Mouse (Mus musculus) ES-E14 (cell line): ENCODE measurements around the gene Necab2. TPM values are rescaled to one million over a fixed set of nuclear protein-coding genes. Genes with fewer than 3 reads are reported as not detected.

Experiments used
- DNase-seq: peaks from one replicate; pipeline ENCODE4 v3.0.0-alpha.2; 2013; ENCODE audit warnings: low read depth, low spot score
- H3K27ac ChIP-seq: 2 replicates; pipeline ENCODE4 v1.5.1; 2012; ENCODE audit warnings: low read depth, mild to moderate bottlenecking, low read length, moderate library complexity, mixed read lengths; ENCODE audit not compliant: poor library complexity, insufficient read depth, severe bottlenecking
- H3K36me3 ChIP-seq: 2 replicates; pipeline ENCODE4 v1.6.1; 2012; ENCODE audit warnings: mild to moderate bottlenecking, low read length, moderate library complexity, mixed read lengths; ENCODE audit not compliant: control insufficient read depth, poor library complexity, insufficient read depth, severe bottlenecking
- H3K4me1 ChIP-seq, 2 experiments: fragments of 150-350 bp in 1 of 2; sonication (generic) in 1 of 2; 2 replicates each; pipeline ENCODE4 v1.6.1; 2012; ENCODE audit warnings: low read length in 2 of 2, mild to moderate bottlenecking in 1 of 2, mixed read lengths in 1 of 2; ENCODE audit not compliant: control insufficient read depth in 2 of 2, insufficient read depth in 2 of 2, poor library complexity in 1 of 2
- H3K4me3 ChIP-seq, 2 experiments: fragments of 150-350 bp in 1 of 2; sonication (generic) in 1 of 2; 2 replicates each; pipeline ENCODE4 v1.5.1; 2012; ENCODE audit warnings: low read length in 2 of 2, low read depth in 1 of 2, mild to moderate bottlenecking in 1 of 2, mixed read lengths in 1 of 2; ENCODE audit not compliant: insufficient read depth in 1 of 2, poor library complexity in 1 of 2, severe bottlenecking in 1 of 2
- H3K9ac ChIP-seq: 2 replicates; pipeline ENCODE4 v1.6.1; 2012; ENCODE audit warnings: low read depth, mild to moderate bottlenecking, low read length, mixed read lengths; ENCODE audit not compliant: poor library complexity, insufficient read depth, severe bottlenecking
- H3K9me3 ChIP-seq: fragments of 150-350 bp; sonication (generic); 2 replicates; pipeline ENCODE4 v1.6.1; 2012; ENCODE audit warnings: low read depth, mild to moderate bottlenecking, low read length; ENCODE audit not compliant: control insufficient read depth, insufficient read depth
- CHD2 ChIP-seq: IDR thresholded peaks from 2 replicates; pipeline ENCODE4 v1.6.1; 2014; ENCODE audit warnings: mild to moderate bottlenecking, low read depth, low read length, inconsistent platforms
- HCFC1 ChIP-seq: IDR thresholded peaks from 2 replicates; pipeline ENCODE4 v1.6.1; 2012; ENCODE audit warnings: low read length, inconsistent platforms, borderline replicate concordance; ENCODE audit not compliant: insufficient read depth
- MAFK ChIP-seq: IDR thresholded peaks from 2 replicates; pipeline ENCODE4 v1.6.1; 2014; ENCODE audit warnings: mild to moderate bottlenecking, low read depth, low read length, inconsistent platforms; ENCODE audit not compliant: insufficient read depth
- ZC3H11A ChIP-seq: IDR thresholded peaks from 2 replicates; pipeline ENCODE4 v1.6.1; 2012; ENCODE audit warnings: low read depth, mild to moderate bottlenecking, inconsistent platforms, low read length, borderline replicate concordance
- ZNF384 ChIP-seq: IDR thresholded peaks from 2 replicates; pipeline ENCODE4 v1.6.1; 2012; ENCODE audit warnings: low read depth, low read length, inconsistent platforms
- in situ Hi-C, 2 experiments: fragments of 600-800 bp; cut with MboI; formaldehyde crosslinking; loops; one replicate each; pipeline ENCODE4 v1.15.1; 2025; ENCODE audit warnings: low sequenced_read_pairs in 2 of 2, inconsistent platforms in 1 of 2; ENCODE audit not compliant: unreplicated experiment in 2 of 2
- total RNA-seq: library from RNA; depleted of rRNA; stranded (reverse); fragments of 300-350 nt; gene quantifications from 2 replicates; pipeline ENCODE4 v1.2.3, GENCODE M21; 2012

Necab2 gene
- total RNA-seq, 1 experiment, result 8.5 TPM

DNA sequence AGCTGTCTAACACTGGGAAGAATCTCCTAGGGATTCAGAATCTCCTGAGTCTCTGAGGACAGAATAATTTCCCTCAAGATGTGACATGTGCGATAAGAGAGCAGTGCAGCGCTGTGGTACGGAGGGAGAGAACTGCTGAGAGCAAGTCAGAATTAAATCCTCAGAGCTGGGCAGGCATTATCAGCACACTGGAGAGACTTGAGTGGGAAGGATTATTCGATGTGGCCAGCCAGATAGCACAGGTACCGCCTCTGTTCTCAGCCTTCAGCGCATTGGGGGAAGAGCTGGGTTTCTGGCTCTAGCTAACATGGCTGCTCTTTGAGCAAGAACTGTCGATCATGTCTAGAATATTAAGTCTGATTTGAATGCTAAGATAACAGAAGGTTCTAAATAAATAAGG is 65.2 kb downstream of the Necab2 start:
- no peaks in the 10 kb centered on the region for H3K9me3 ChIP-seq
- no peak overlapping the region for H3K9ac ChIP-seq
- in situ Hi-C loops, result loop anchor here in 1 of 2 experiments (5.0 kb wide), 1 partner anchor 59 kb away; no protein-coding TSS in a partner anchor
- DNase-seq, result no peak
- H3K4me3 ChIP-seq, result no peak overlapping the region
- no peak for TF ChIP-seq MAFK
- H3K4me1 ChIP-seq, result peaks cover 3 to 14% of the 10 kb centered on the region in 2 experiments
- no peak overlapping the region for H3K27ac ChIP-seq
- H3K36me3 ChIP-seq, result peaks cover 75% of the 10 kb centered on the region

DNA sequence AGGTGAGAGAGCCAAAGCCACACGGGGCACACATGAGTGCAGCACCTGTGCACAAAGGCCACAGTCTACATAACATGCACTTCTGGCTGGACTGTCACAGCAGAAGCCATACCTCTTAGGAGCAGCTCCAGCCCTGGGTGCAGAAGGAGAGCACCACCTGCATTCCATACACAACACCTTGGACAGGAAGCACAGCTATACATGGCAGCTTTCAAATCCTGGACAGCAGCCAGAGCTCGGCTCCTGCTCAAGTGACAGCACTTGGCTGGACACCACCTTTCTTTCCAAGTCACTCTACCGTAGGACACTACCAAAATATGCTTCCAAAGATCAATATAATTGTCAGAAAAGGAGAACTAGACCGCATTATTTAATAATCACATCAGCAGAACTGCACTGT is 66.9 kb downstream of the Necab2 start:
- Histone ChIP-seq H3K4me1 (peaks cover 3 to 16% of the 10 kb centered on the region in 2 experiments), H3K9ac (no peak overlapping the region), H3K27ac (no peak overlapping the region), H3K9me3 (no peaks in the 10 kb centered on the region), H3K4me3 (no peak overlapping the region), H3K36me3 (peaks cover 71% of the 10 kb centered on the region)
- no peak for TF ChIP-seq MAFK
- TF ChIP-seq ZNF384, result no peak
- no peak for TF ChIP-seq CHD2
- in situ Hi-C loops, result loop anchor here in 1 of 2 experiments (5.0 kb wide), 1 partner anchor 61 kb away; no protein-coding TSS in a partner anchor
- DNase-seq, result no peak

DNA sequence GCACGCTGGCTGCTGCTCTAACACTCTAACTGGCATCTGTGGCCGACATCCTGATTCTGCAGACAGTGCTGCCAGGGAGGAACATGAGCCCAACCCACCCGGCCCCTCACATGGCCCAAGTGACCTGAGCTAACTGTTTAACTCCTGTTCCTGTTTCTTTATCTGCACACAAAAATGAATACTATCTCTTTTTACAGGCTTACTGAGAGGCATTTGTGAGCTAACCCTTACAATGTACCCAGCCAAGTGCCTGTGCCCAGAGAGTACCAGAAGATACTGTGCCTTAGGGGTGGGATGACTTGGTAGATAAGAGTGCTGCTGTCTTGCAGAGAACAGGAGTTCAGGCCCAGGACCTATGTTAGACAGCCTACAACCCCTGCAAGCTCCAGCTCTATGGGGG is 68.4 kb downstream of the Necab2 start:
- H3K27ac ChIP-seq, result peak overlapping the region; percentile 78; the same call in 1 of the 2 replicates
- peaks cover 68% of the 10 kb centered on the region for H3K36me3 ChIP-seq
- no peaks in the 10 kb centered on the region for H3K9me3 ChIP-seq
- peak overlapping the region; percentile 18; the same call in 1 of the 2 replicates for H3K9ac ChIP-seq
- no peak for DNase-seq
- in situ Hi-C loops, result loop anchor here in 1 of 2 experiments (5.0 kb wide), 1 partner anchor 63 kb away; no protein-coding TSS in a partner anchor
- no peak overlapping the region for H3K4me3 ChIP-seq
- peaks cover 3 to 16% of the 10 kb centered on the region in 2 experiments for H3K4me1 ChIP-seq
- no peak for TF ChIP-seq ZC3H11A
- TF ChIP-seq HCFC1, result no peak
- TF ChIP-seq CHD2, result no peak
- no peak for TF ChIP-seq ZNF384

DNA sequence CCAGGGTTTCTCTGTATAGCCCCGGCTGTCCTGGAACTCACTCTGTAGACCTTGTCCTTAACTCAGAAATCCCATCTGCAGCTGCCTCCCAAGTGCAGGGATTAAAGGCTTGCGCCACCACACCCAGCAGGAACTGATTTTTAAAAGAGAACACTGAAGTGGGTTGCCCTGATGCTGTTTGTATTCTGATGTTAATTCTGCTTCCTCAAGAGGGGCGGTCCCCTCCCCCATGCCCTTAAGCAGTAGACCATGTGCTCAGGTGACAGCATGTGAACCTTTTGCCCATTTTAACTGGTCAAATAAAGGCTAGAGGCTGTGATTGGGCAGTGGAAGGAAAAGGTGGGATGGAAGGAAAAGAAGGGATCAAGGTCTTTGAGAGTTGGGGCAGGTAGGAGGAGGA is 69.2 kb downstream of the Necab2 start:
- peak; percentile 95 for DNase-seq
- H3K4me3 ChIP-seq, result no peak overlapping the region; a peak in 1 of 4 replicates
- in situ Hi-C loops, result no loop called here
- H3K27ac ChIP-seq, result peak overlapping the region; percentile 78; the same call in 1 of the 2 replicates
- TF ChIP-seq ZC3H11A (no peak), ZNF384 (no peak), CHD2 (peak; percentile 75; the same call in 1 of the 2 replicates)
- H3K36me3 ChIP-seq, result peaks cover 67% of the 10 kb centered on the region
- no peak overlapping the region for H3K9ac ChIP-seq
- H3K4me1 ChIP-seq, result peaks cover 3 to 16% of the 10 kb centered on the region in 2 experiments
- no peaks in the 10 kb centered on the region for H3K9me3 ChIP-seq

DNA sequence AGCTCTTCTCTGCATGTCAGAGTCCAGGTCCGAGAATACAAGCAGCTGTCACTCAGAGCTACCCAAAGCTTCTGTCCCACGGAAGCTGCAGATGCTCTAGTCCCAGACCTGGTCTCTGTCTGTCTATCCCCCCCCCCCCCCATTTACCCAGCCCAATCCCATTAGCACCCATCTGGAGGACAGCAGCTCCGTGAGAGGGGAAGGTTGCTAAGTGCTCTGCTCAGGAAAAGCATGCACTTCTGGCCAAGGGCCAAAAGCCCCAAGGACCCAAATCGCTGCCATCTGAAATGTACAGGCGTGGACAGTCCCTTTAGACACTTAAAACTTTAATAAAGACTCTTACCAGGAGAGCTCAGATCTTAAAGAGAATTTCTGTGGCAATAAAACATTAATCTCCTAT is 70.2 kb downstream of the Necab2 start:
- TF ChIP-seq HCFC1 (no peak), CHD2 (no peak), ZC3H11A (no peak), ZNF384 (no peak)
- Histone ChIP-seq H3K9ac (no peak overlapping the region), H3K27ac (peak overlapping the region; percentile 58; the same call in 1 of the 2 replicates), H3K4me3 (no peak overlapping the region), H3K4me1 (peaks cover 3 to 16% of the 10 kb centered on the region in 2 experiments), H3K36me3 (peaks cover 65% of the 10 kb centered on the region), H3K9me3 (no peaks in the 10 kb centered on the region)
- in situ Hi-C loops, result no loop called here
- DNase-seq, result no peak
